Mouse (Mus musculus): ENCODE measurements around the gene Klf13. TPM values are rescaled to one million over a fixed set of nuclear protein-coding genes. Genes with fewer than 3 reads are reported as not detected.
A peak's percentile ranks its signal among the peaks of the same experiment; 100 is the strongest.

Gene Klf13
- total and polyA plus RNA-seq, 3 experiments, result 21.6 to 54.6 (median 50.0) TPM

GRCm38 (mm10) chr7:63943946-63944345, 5.2 kb upstream of the Klf13 start:
- intact Hi-C loops (cut with DNase I), result loop anchor here (5.0 kb wide), 2 partner anchors 48 to 113 kb away; no protein-coding TSS in a partner anchor
- Histone ChIP-seq H3K9ac (ENCODE audit: low read depth, low read length) (no peak overlapping the region), H3K4me3 (no peak overlapping the region), H3K79me2 (replicated peaks; ENCODE audit: control insufficient read depth, insufficient read depth, low read length) (no peaks in the 10 kb centered on the region), H3K4me1 (ENCODE audit: control insufficient read depth, insufficient read depth, low read length) (peaks cover 2% of the 10 kb centered on the region; the same call in 1 of the 2 replicates), H3K36me3 (ENCODE audit: control insufficient read depth, insufficient read depth, low read length) (no peaks in the 10 kb centered on the region), H3K27ac (no peak overlapping the region), H3K27me3 (ENCODE audit: control insufficient read depth, insufficient read depth, low read length) (no peaks in the 10 kb centered on the region)
- 53% methylated on average over 2 of the region's 2 CpGs for WGBS
- TF ChIP-seq CTCF (IDR thresholded peaks at IDR 0.05) (no peak), EP300 (IDR thresholded peaks at IDR 0.05; ENCODE audit: insufficient read depth, low read depth, low read length) (no peak), POLR2A (IDR thresholded peaks at IDR 0.05; ENCODE audit: insufficient read depth, low read depth, low read length) (no peak)
- DNase-seq, result no peak

- DNase-seq, result no peak
- Histone ChIP-seq H3K4me1 (ENCODE audit: control insufficient read depth, insufficient read depth, low read length) (peaks cover 2% of the 10 kb centered on the region; the same call in 1 of the 2 replicates), H3K27me3 (ENCODE audit: control insufficient read depth, insufficient read depth, low read length) (no peaks in the 10 kb centered on the region), H3K4me3 (no peak overlapping the region), H3K79me2 (replicated peaks; ENCODE audit: control insufficient read depth, insufficient read depth, low read length) (no peaks in the 10 kb centered on the region), H3K27ac (no peak overlapping the region), H3K9ac (ENCODE audit: low read depth, low read length) (no peak overlapping the region), H3K36me3 (ENCODE audit: control insufficient read depth, insufficient read depth, low read length) (no peaks in the 10 kb centered on the region)
- intact Hi-C loops (cut with DNase I), result loop anchor here (2.0 to 5.0 kb wide), 3 partner anchors 51 to 135 kb away; no protein-coding TSS in a partner anchor
- no peak for TF ChIP-seq CTCF (IDR thresholded peaks at IDR 0.05)
- TF ChIP-seq POLR2A (IDR thresholded peaks at IDR 0.05; ENCODE audit: insufficient read depth, low read depth, low read length), result no peak
- TF ChIP-seq EP300 (IDR thresholded peaks at IDR 0.05; ENCODE audit: insufficient read depth, low read depth, low read length), result no peak
- 62% methylated on average over 4 of the region's 4 CpGs for WGBS
Measured at GRCm38 (mm10) chr7:63941501-63941900, 2.8 kb upstream of the Klf13 start.

- Histone ChIP-seq H3K79me2 (replicated peaks; ENCODE audit: control insufficient read depth, insufficient read depth, low read length) (no peaks in the 10 kb centered on the region), H3K4me1 (ENCODE audit: control insufficient read depth, insufficient read depth, low read length) (peaks cover 2% of the 10 kb centered on the region; the same call in 1 of the 2 replicates), H3K36me3 (ENCODE audit: control insufficient read depth, insufficient read depth, low read length) (no peaks in the 10 kb centered on the region), H3K4me3 (no peak overlapping the region), H3K27ac (no peak overlapping the region), H3K9ac (ENCODE audit: low read depth, low read length) (no peak overlapping the region), H3K27me3 (ENCODE audit: control insufficient read depth, insufficient read depth, low read length) (no peaks in the 10 kb centered on the region)
- no peak for TF ChIP-seq CTCF (IDR thresholded peaks at IDR 0.05)
- no peak for TF ChIP-seq EP300 (IDR thresholded peaks at IDR 0.05; ENCODE audit: insufficient read depth, low read depth, low read length)
- TF ChIP-seq POLR2A (IDR thresholded peaks at IDR 0.05; ENCODE audit: insufficient read depth, low read depth, low read length), result no peak
- WGBS, result 89% methylated on average over 3 of the region's 3 CpGs
- no peak for DNase-seq
- intact Hi-C loops (cut with DNase I), result loop anchor here (2.0 to 5.0 kb wide), 3 partner anchors 51 to 136 kb away; no protein-coding TSS in a partner anchor
Measured at GRCm38 (mm10) chr7:63941050-63941449, 2.3 kb upstream of the Klf13 start.

GRCm38 (mm10) chr7:63940321-63940720, 1.6 kb upstream of the Klf13 start:
- intact Hi-C loops (cut with DNase I), result loop anchor here (2.0 to 5.0 kb wide), 3 partner anchors 52 to 136 kb away; no protein-coding TSS in a partner anchor
- H3K4me1 ChIP-seq (ENCODE audit: control insufficient read depth, insufficient read depth, low read length), result peaks cover 4% of the 10 kb centered on the region; the same call in 1 of the 2 replicates
- no peak for DNase-seq
- no peaks in the 10 kb centered on the region for H3K36me3 ChIP-seq (ENCODE audit: control insufficient read depth, insufficient read depth, low read length)
- peak overlapping the region; percentile 100 for H3K27ac ChIP-seq
- TF ChIP-seq CTCF (IDR thresholded peaks at IDR 0.05) (no peak), POLR2A (IDR thresholded peaks at IDR 0.05; ENCODE audit: insufficient read depth, low read depth, low read length) (no peak), EP300 (IDR thresholded peaks at IDR 0.05; ENCODE audit: insufficient read depth, low read depth, low read length) (no peak)
- H3K9ac ChIP-seq (ENCODE audit: low read depth, low read length), result no peak overlapping the region
- H3K79me2 ChIP-seq (replicated peaks; ENCODE audit: control insufficient read depth, insufficient read depth, low read length), result no peaks in the 10 kb centered on the region
- no peaks in the 10 kb centered on the region for H3K27me3 ChIP-seq (ENCODE audit: control insufficient read depth, insufficient read depth, low read length)
- no peak overlapping the region for H3K4me3 ChIP-seq
- 89% methylated on average over 5 of the region's 5 CpGs for WGBS

GRCm38 (mm10) chr7:63939397-63939951, 759 bp upstream of the Klf13 start:
- Histone ChIP-seq H3K36me3 (ENCODE audit: control insufficient read depth, insufficient read depth, low read length) (no peaks in the 10 kb centered on the region), H3K9ac (ENCODE audit: low read depth, low read length) (peak overlapping the region; percentile 85), H3K79me2 (replicated peaks; ENCODE audit: control insufficient read depth, insufficient read depth, low read length) (no peaks in the 10 kb centered on the region), H3K27ac (peak overlapping the region; percentile 100), H3K27me3 (ENCODE audit: control insufficient read depth, insufficient read depth, low read length) (no peaks in the 10 kb centered on the region), H3K4me1 (ENCODE audit: control insufficient read depth, insufficient read depth, low read length) (peaks cover 6% of the 10 kb centered on the region), H3K4me3 (peak overlapping the region; percentile 76)
- TF ChIP-seq POLR2A (IDR thresholded peaks at IDR 0.05; ENCODE audit: insufficient read depth, low read depth, low read length), result no peak; the same call in 1 of the 2 replicates
- 0 out of 2 replicates have a peak, but pooled peaks have one; percentile 14 for TF ChIP-seq EP300 (IDR thresholded peaks at IDR 0.05; ENCODE audit: insufficient read depth, low read depth, low read length)
- peak; percentile 59 for TF ChIP-seq CTCF (IDR thresholded peaks at IDR 0.05)
- DNase-seq, result peak; percentile 88 to 89
- intact Hi-C loops (cut with DNase I), result loop anchor here (5.0 to 10.0 kb wide), 2 partner anchors 215 to 348 kb away; partner anchors contain the start of genes Mtmr10 and Trpm1
- WGBS, result under 1% methylated on average over 36 of the region's 39 CpGs
